Mouse (Mus musculus) megakaryocyte-erythroid progenitor cell, adult 5-6 weeks (primary cell): ENCODE measurements around the gene Cdk15. TPM values are rescaled to one million over a fixed set of nuclear protein-coding genes. Genes with fewer than 3 reads are reported as not detected.

Experiments used
- ATAC-seq: replicated peaks from 2 replicates; pipeline ENCODE4 v1.8.0; 2016; ENCODE audit warnings: mild to moderate bottlenecking, inconsistent platforms; ENCODE audit not compliant: severe bottlenecking, poor library complexity, low FRiP score, low TSS enrichment
- total RNA-seq, 2 experiments: library from RNA; stranded (forward) in 1 of 2; stranded (reverse) in 1 of 2; fragments of 200-1000, 215-1000 nt in 1 of 2; fragments of >200 nt in 1 of 2; fragmentation: Nextera tagmentation in 1 of 2; gene quantifications; 2 replicates each; pipeline ENCODE4 v1.2.3; 2014 to 2017

The Cdk15 gene
- total RNA-seq, 2 experiments from 2014 or later: not detected

GRCm38 (mm10) chr1:59399554-59400325 lies 143.0 kb downstream of the Cdk15 start:
- ATAC-seq: 0 out of 2 replicates have a peak, but pooled peaks have one; percentile 44

GRCm38 (mm10) chr1:59401253-59401652 lies 144.5 kb downstream of the Cdk15 start:
- no peak for ATAC-seq

Other genes with a start within 250 kb of the Cdk15 start
- not detected in 2 replicates for gene C2cd6, start 162.0 kb upstream of the Cdk15 start, total RNA-seq (2014; fragmentation: Nextera tagmentation)
- not detected in 2 replicates for gene C2cd6, start 162.0 kb upstream of the Cdk15 start, total RNA-seq (2017)
- gene Tmem237, start 136.5 kb upstream of the Cdk15 start, total RNA-seq (2014; fragmentation: Nextera tagmentation): 3.2 and 4.0 TPM in 2 replicates
- gene Tmem237, start 136.5 kb upstream of the Cdk15 start, total RNA-seq (2017): 3.6 and 9.3 TPM in 2 replicates
- 0.76 and 1.7 TPM in 2 replicates for gene Mpp4, start 93.5 kb upstream of the Cdk15 start, total RNA-seq (2014; fragmentation: Nextera tagmentation)
- gene Mpp4, start 93.5 kb upstream of the Cdk15 start, total RNA-seq (2017): 2.6 TPM in 1 of 2 replicates, not detected in the other
- gene Als2, start 19.7 kb upstream of the Cdk15 start, total RNA-seq (2014; fragmentation: Nextera tagmentation): 6.7 and 8.9 TPM in 2 replicates
- 5.2 and 9.2 TPM in 2 replicates for gene Als2, start 19.7 kb upstream of the Cdk15 start, total RNA-seq (2017)
- gene Fzd7, start 225.5 kb downstream of the Cdk15 start, total RNA-seq (2014; fragmentation: Nextera tagmentation): 14.0 and 16.1 TPM in 2 replicates
- gene Fzd7, start 225.5 kb downstream of the Cdk15 start, total RNA-seq (2017): 15.4 and 18.0 TPM in 2 replicates